Mouse (Mus musculus) adrenal gland, adult 2 months (tissue): Measurements from ENCODE around the gene Zmynd8. TPM values are rescaled to one million over a fixed set of nuclear protein-coding genes. Genes with fewer than 3 reads are reported as not detected.

ENCODE experiments used
- DNase-seq: peaks from one replicate; pipeline ENCODE4 v3.0.0; 2021
- polyA plus RNA-seq: library from polyadenylated mRNA; depleted of rRNA; stranded (reverse); fragments of >200 nt; gene quantifications from 2 replicates; pipeline ENCODE4 v1.2.3, GENCODE M21; 2012
- total RNA-seq, 2 experiments: library from RNA; stranded (reverse); gene quantifications; 2 replicates each; pipeline ENCODE4 v1.2.3; 2021

The Zmynd8 gene
- total and polyA plus RNA-seq, 3 experiments, result 22.2 to 56.5 (median 53.9) TPM

GRCm38 (mm10) chr2:165858453-165859384 lies 40.1 kb downstream of the Zmynd8 start:
- peak; percentile 47 for DNase-seq

DNA sequence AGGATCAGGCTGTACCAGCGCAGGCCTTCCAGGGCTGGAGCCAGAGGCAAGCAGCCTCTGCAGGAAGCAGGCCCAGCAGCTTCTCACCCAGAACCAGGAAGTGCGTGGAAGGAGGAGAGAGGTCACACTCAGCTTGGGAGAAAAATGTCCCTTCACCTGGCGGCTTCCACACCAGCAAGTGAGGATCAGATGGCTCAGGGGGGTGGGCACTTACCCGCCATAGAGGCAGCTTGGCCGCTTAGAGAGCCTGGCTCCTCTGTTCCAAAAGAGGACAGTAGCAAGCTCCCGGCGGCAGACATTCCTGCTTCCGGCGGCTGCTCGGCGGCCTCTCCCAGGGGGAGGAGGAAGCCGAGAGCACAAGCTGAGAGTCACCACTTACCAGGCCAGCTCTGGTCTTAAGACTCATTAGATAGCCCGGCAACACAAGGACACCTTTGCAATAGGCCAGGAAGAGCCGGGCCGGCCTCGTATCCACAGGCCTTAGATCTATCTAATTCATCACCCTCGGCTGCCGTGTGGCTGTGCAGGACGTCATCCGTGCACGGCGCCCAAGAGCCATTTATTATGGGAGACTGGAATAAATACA lies 40.9 kb downstream of the Zmynd8 start:
- peak; percentile 83 for DNase-seq

- no peak for DNase-seq
These were observed 41.4 kb downstream of the Zmynd8 start for GRCm38 (mm10) chr2:165857395-165857831.

GRCm38 (mm10) chr2:165856611-165857200 lies 42.1 kb downstream of the Zmynd8 start:
- DNase-seq, result no peak

GRCm38 (mm10) chr2:165855641-165856301 lies 43.0 kb downstream of the Zmynd8 start:
- DNase-seq, result peak; percentile 71

DNA sequence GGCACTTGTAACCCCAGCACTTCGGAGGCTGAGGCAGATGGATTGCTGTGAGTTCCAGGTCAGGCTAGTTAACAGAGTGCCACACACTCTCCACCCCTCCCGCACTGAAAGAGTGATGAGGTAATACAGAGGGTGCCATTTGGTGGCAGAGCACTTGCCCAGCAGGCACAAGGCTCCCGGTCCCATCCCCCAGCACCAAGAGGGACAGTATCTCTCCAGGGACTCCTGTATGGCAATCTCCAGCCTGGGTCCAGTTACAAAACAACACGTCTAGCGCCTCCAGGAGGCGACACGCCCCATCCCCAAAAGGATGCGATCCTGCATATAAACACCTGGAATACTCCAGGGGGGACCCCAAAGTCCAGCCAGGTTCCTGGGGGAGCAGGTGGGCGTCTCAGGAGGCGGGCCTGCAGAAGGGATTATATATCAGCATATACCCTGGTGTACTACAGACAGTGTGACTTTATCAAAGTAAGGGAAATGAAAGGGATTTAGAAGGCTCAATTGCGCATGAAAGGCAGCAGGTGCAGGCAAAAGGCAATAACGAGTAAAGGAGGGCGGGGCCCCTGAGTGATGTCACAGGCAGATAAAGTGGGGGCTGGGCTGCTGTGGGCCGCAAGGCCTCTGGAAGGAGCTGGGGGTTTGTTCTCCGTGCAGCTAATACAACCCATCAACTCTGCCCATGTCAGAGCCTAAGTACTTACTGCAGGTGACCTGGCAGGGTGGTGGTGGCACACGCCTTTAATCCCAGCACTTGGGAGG lies 44.4 kb downstream of the Zmynd8 start:
- peak; percentile 47 for DNase-seq

DNA sequence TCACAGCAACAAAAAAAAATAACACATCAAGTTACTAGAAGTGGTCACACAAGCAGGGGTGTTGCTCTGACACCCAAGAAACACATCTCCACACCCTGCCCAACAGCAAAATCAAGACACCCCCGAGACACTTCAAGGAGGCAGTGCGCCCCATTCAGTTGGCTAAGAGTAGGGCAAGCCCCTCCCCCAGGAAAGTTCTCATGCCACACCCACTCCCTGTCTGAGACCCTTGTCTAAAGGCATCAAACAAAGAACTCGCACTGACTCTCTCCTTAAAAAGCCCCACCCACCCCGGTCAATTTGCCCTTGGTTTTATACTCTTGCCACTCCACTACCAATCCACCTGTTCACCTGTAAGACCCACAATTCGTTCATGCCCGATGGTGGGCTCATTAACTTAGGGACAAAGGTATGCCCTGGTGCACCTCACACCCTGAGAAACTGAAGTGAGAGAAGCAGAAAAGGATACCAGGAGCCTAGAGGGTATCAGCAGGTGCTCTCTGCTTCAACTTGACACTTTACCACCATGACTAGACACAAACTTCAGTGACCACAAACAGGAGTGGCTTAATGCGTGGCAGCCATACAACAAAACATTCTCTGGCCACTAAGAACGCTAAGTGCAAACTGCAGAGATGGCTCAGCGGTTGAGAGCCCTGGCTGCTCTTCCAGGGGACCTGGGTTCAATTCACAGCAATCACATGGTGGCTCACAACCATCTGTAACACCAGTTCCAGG lies 45.8 kb downstream of the Zmynd8 start:
- DNase-seq, result no peak

GRCm38 (mm10) chr2:165852453-165852852 lies 46.4 kb downstream of the Zmynd8 start:
- peak; percentile 65 for DNase-seq

GRCm38 (mm10) chr2:165851811-165852415 lies 46.9 kb downstream of the Zmynd8 start:
- no peak for DNase-seq

DNA sequence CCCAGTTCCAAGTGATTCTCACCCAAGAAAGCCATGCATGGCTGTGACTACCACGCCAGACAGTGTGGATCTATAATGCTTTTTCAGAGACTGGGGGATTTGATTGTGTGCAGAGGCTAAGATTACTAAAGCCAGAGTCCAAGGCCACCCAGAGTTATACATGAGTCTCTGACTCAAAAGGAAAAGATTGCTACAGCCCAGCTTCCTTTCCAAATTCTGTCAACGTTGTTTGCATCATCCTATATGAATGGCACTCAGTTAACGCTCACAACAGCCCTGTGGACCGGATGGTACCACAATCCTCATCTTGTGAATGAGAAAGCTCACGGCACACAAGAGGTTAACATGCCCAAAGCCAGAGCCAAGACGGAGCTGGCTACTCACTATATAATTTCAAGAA lies 48.0 kb downstream of the Zmynd8 start:
- DNase-seq, result no peak

GRCm38 (mm10) chr2:165849129-165849528 lies 49.7 kb downstream of the Zmynd8 start:
- DNase-seq, result peak; percentile 87

GRCm38 (mm10) chr2:165846787-165847186 lies 52.0 kb downstream of the Zmynd8 start:
- no peak for DNase-seq

DNA sequence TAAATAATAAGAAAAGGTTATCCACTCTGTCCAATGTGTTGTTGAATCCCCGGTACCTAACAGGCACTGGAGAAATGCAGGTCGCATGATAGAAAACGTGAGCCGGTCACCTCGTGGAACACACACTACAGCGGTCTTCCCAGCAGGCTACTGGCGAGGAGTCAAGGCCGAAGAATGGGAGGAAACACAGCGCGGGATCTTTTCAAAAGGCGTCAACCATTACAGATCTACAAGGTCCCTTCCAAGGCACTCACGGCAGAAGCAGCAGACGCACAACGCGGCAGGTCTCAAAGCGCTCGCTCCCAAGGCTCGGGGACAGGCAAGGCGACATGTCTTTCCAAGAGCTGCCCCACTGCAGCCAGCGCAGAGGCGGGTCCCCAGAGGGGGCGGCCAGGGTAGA lies 53.3 kb downstream of the Zmynd8 start:
- DNase-seq, result peak; percentile 72

- DNase-seq, result no peak
These were observed 55.5 kb downstream of the Zmynd8 start for GRCm38 (mm10) chr2:165843350-165843749.

DNA sequence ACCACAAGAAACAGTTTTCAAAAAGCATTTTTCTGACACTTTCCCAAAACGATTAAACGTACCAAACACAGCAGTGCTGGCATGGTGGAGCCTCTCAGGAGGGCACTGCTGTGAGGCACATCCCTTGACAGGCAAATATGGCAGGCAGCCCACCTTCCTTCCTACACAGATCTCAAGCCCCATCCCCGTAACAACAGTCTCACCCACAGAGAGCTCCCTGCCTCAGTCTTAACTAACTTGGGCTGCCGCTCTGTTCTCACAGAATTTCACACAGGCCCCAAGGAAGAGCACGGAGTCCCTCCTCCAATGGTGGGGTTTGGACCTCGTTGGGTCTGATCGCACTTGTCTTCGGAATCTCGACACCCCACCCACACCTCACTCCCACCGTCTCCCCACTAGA lies 56.6 kb downstream of the Zmynd8 start:
- DNase-seq, result no peak

GRCm38 (mm10) chr2:165841805-165842204 lies 57.0 kb downstream of the Zmynd8 start:
- peak; percentile 54 for DNase-seq

GRCm38 (mm10) chr2:165840852-165841251 lies 58.0 kb downstream of the Zmynd8 start:
- DNase-seq, result no peak

DNA sequence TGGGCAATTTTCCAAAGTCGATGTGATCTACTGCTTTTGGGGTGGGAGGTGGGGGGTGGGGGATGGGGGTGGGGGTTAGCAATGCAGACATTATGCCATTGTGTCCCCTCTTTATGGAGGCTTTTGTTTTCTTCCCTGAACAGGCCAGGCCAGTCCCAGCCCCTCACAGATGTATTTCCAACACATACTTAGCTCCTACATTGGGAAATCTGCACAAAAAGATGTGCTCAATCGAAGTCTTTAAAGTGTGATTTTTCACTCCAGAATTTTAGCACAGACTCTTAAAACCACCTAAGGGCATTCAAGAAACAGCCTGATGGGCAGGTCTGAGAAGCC lies 59.5 kb downstream of the Zmynd8 start:
- DNase-seq, result no peak

DNA sequence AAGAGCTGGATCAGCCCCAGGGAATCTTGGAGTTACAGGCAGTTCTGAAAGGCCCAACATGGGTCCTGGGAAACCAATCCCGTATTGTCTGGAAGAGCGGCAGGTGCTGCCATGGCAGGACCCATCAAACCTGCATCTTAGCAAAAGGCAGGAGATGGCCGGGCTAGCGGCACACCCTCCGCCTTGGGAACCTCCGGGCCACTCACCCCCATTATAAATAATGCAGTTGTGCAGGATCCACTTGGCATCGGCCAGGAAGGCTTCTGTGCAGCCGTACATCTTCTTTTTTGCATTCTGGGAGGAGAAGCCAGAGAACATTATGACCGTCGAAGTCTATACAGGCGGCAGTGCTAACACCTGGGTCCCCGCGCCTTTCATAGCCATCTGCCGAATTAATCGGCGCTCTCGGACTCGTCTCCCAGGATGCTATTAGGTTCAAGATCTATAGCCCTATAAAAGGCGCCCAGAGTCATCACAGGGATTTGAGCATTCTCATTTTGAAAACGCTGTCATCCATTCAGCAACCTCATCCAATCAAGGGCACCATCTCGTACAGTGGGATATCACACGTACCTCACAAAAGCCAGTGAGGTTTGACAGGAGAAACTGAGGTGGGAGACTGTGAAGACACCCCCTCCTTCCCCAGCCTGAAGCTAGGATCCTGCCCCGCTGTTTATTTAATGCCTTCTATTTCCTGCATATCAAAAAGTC lies 60.1 kb downstream of the Zmynd8 start:
- DNase-seq, result no peak

DNA sequence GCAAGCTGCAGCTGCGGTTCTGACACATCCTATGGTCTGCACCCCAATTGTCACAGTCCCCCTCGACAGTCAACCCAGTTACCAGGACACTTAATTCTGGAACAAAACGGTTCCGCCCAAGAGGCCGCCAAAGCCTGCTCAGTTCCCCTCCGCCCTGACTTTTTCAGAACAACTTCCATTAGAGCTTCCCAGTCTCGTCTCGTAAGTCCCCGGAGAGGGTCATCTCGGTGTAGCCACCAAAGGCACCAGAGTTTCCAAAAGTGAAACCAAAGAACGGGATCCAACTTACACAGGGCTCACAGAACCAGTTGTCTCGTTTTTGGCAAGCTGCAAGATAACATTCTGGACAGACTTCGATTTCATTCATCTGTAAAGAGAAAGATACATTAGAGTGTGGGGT lies 64.2 kb downstream of the Zmynd8 start:
- no peak for DNase-seq
